Mouse (Mus musculus): Measurements from ENCODE around the gene Parm1.

The Parm1 gene

DNA sequence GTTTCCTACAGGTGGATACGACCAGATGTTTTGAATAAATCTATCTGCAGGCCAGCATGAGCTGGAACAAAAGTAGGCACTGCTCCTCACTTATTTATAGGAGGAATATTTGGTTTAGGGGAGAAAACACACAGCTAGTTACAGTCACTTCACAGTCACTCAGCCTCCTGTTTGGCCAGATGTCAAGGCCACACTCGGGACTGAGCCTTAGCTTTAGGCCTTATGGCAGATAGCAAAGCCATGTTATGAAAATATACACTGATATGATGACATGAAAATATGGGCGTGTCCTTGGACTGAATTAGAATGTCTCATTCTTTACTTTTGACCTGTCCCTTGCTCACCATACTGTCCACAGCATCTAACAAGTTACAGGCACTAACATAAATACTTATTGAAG lies 137.8 kb downstream of the Parm1 start:
- peak; percentile 22 to 62 for DNase-seq

DNA sequence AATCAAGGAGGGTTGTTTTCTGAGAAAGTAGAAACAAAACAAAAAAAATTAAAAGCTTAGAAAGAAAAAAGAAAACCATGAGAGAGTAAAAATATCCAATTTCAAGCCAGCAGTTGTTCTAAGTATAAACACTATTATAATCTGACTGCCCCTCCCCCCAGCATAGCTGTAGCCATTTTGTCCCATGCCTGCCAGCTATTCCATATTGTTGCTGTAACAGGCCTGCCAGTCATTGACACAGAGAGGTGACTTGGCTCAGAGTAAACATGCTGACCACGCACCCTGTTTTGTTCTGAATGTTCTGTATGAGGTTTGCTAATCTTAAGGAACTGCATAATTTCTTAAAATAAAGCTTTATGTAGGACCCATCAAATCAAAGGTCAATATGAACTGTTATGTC lies 145.3 kb downstream of the Parm1 start:
- DNase-seq: peak; percentile 9 to 41

DNA sequence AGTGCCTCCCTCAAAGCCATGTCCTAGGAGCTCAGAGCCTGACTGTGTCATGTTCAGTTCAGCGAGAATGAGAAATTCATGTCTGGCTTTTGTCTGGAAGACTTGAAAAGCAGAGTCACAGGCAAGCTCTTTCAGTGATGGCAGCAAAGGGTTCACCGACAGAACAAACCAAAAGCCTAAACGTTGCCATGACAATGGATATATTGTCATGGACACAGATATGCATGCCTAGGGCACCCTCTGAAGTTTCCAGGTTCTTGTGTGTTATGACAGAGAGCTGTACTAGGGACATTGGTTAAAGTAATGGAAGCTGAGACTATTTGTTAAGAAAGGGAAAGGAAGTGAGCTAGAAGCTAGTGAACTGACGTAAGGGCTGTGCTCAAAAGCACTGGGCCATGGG lies 149.7 kb downstream of the Parm1 start:
- DNase-seq: no peak

- no peak for DNase-seq
Observed at GRCm38 (mm10) chr5:91669235-91669634, 151.8 kb downstream of the Parm1 start.
